Mouse (Mus musculus): ENCODE measurements around the gene Rps6kb2. TPM values are rescaled to one million over a fixed set of nuclear protein-coding genes. Genes with fewer than 3 reads are reported as not detected.

The Rps6kb2 gene
- polyA plus RNA-seq (2017; shearing (Covaris generic)) = 49.2 TPM

GRCm38 (mm10) chr19:4162646-4163542 lies at the start of gene Rps6kb2:
Rps6kb2 (minus strand) TSS chr19:4163354.

GRCm38 (mm10) chr19:4201291-4201909 lies 38.2 kb upstream of the Rps6kb2 start, which contains the start of gene Rad9a:
Rad9a (minus strand) TSS chr19:4201662.

GRCm38 (mm10) chr19:4191528-4192250 lies 28.5 kb upstream of the Rps6kb2 start, which contains the start of gene Ppp1ca:
Ppp1ca (plus strand) TSS chr19:4192065.

GRCm38 (mm10) chr19:4190831-4191334 lies 27.7 kb upstream of the Rps6kb2 start, which contains the start of gene Tbc1d10c:
Tbc1d10c (minus strand) TSS chr19:4191284.

GRCm38 (mm10) chr19:4175368-4175947 lies 12.3 kb upstream of the Rps6kb2 start, which contains the start of gene Carns1:
Carns1 (minus strand) TSS chr19:4175479.

GRCm38 (mm10) chr19:4153232-4153654 lies 9.9 kb downstream of the Rps6kb2 start, which contains the start of gene Ptprcap:
Ptprcap (plus strand) TSS chr19:4153604.

GRCm38 (mm10) chr19:4148491-4148806 lies 14.7 kb downstream of the Rps6kb2 start, which contains the start of gene Coro1b:
Coro1b (plus strand) TSS chr19:4148619.

GRCm38 (mm10) chr19:4143759-4144268 lies 19.3 kb downstream of the Rps6kb2 start, which contains the start of gene Cabp4:
Cabp4 (minus strand) TSS chr19:4144033.

GRCm38 (mm10) chr19:4139446-4139845 lies 23.7 kb downstream of the Rps6kb2 start, which contains the start of gene Gpr152:
Gpr152 (plus strand) TSS chr19:4139787.

GRCm38 (mm10) chr19:4125741-4126696 lies 37.1 kb downstream of the Rps6kb2 start, which contains the start of gene Aip:
Aip (minus strand) TSS chr19:4125858.

Other genes with a start within 250 kb of the Rps6kb2 start
- gene Aldh3b1, start 233.5 kb downstream of the Rps6kb2 start, polyA plus RNA-seq (2017; shearing (Covaris generic)) = 0.75 TPM
- 58.1 TPM for gene Unc93b1, start 228.2 kb downstream of the Rps6kb2 start, polyA plus RNA-seq (2017; shearing (Covaris generic))
- not detected for gene Aldh3b3, start 204.7 kb downstream of the Rps6kb2 start, polyA plus RNA-seq (2017; shearing (Covaris generic))
- gene Aldh3b2, start 191.0 kb downstream of the Rps6kb2 start, polyA plus RNA-seq (2017; shearing (Covaris generic)) = not detected
- 0.40 TPM for gene Acy3, start 176.8 kb downstream of the Rps6kb2 start, polyA plus RNA-seq (2017; shearing (Covaris generic))
- 0.16 TPM for gene Tbx10, start 170.6 kb downstream of the Rps6kb2 start, polyA plus RNA-seq (2017; shearing (Covaris generic))
- 8.7 TPM for gene Nudt8, start 162.8 kb downstream of the Rps6kb2 start, polyA plus RNA-seq (2017; shearing (Covaris generic))
- gene Gm49405, start 162.7 kb downstream of the Rps6kb2 start, polyA plus RNA-seq (2017; shearing (Covaris generic)) = 1.8 TPM
- gene Doc2g, start 160.0 kb downstream of the Rps6kb2 start, polyA plus RNA-seq (2017; shearing (Covaris generic)) = 1.7 TPM
- 155 TPM for gene Ndufv1, start 150.5 kb downstream of the Rps6kb2 start, polyA plus RNA-seq (2017; shearing (Covaris generic))
- 631 TPM for gene Gstp1, start 125.4 kb downstream of the Rps6kb2 start, polyA plus RNA-seq (2017; shearing (Covaris generic))
- gene Gstp2, start 117.3 kb downstream of the Rps6kb2 start, polyA plus RNA-seq (2017; shearing (Covaris generic)) = 3.4 TPM
- gene Gstp3, start 103.8 kb downstream of the Rps6kb2 start, polyA plus RNA-seq (2017; shearing (Covaris generic)) = 112 TPM
- not detected for gene Cabp2, start 81.8 kb downstream of the Rps6kb2 start, polyA plus RNA-seq (2017; shearing (Covaris generic))
- 956 TPM for gene Cdk2ap2, start 66.2 kb downstream of the Rps6kb2 start, polyA plus RNA-seq (2017; shearing (Covaris generic))
- 367 TPM for gene Pitpnm1, start 63.4 kb downstream of the Rps6kb2 start, polyA plus RNA-seq (2017; shearing (Covaris generic))
- 206 TPM for gene Aip, start 37.5 kb downstream of the Rps6kb2 start, polyA plus RNA-seq (2017; shearing (Covaris generic))
- 0.07 TPM for gene Gpr152, start 23.6 kb downstream of the Rps6kb2 start, polyA plus RNA-seq (2017; shearing (Covaris generic))
- gene Cabp4, start 19.3 kb downstream of the Rps6kb2 start, polyA plus RNA-seq (2017; shearing (Covaris generic)) = 0.39 TPM
- gene Coro1b, start 14.7 kb downstream of the Rps6kb2 start, polyA plus RNA-seq (2017; shearing (Covaris generic)) = 477 TPM
- 1,844 TPM for gene Ptprcap, start 9.8 kb downstream of the Rps6kb2 start, polyA plus RNA-seq (2017; shearing (Covaris generic))
- 6.9 TPM for gene Carns1, start 12.1 kb upstream of the Rps6kb2 start, polyA plus RNA-seq (2017; shearing (Covaris generic))
- 832 TPM for gene Tbc1d10c, start 27.9 kb upstream of the Rps6kb2 start, polyA plus RNA-seq (2017; shearing (Covaris generic))
- 1,230 TPM for gene Ppp1ca, start 28.7 kb upstream of the Rps6kb2 start, polyA plus RNA-seq (2017; shearing (Covaris generic))
- 81.5 TPM for gene Rad9a, start 38.3 kb upstream of the Rps6kb2 start, polyA plus RNA-seq (2017; shearing (Covaris generic))
- gene Clcf1, start 50.9 kb upstream of the Rps6kb2 start, polyA plus RNA-seq (2017; shearing (Covaris generic)) = 24.8 TPM
- not detected for gene AC109138.7, start 51.0 kb upstream of the Rps6kb2 start, polyA plus RNA-seq (2017; shearing (Covaris generic))
- 138 TPM for gene Pold4, start 68.5 kb upstream of the Rps6kb2 start, polyA plus RNA-seq (2017; shearing (Covaris generic))
- gene Ssh3, start 105.8 kb upstream of the Rps6kb2 start, polyA plus RNA-seq (2017; shearing (Covaris generic)) = 1.1 TPM
- 5.1 TPM for gene Ankrd13d, start 119.8 kb upstream of the Rps6kb2 start, polyA plus RNA-seq (2017; shearing (Covaris generic))
- 58.4 TPM for gene Grk2, start 142.9 kb upstream of the Rps6kb2 start, polyA plus RNA-seq (2017; shearing (Covaris generic))
- gene Kdm2a, start 234.9 kb upstream of the Rps6kb2 start, polyA plus RNA-seq (2017; shearing (Covaris generic)) = 48.9 TPM